Mouse (Mus musculus): ENCODE data around the gene Nat8. TPM values are rescaled to one million over a fixed set of nuclear protein-coding genes. Genes with fewer than 3 reads are reported as not detected.
"Not testable (repeated sequence)": the region's sequence is repeated elsewhere in the genome, so short reads cannot be mapped to it uniquely, and the experiment has no call there.

Nat8 gene
- total RNA-seq (2021): not detected
- long read RNA-seq, experiment 1: 0 reads
- long read RNA-seq, experiment 2: 0 reads

DNA sequence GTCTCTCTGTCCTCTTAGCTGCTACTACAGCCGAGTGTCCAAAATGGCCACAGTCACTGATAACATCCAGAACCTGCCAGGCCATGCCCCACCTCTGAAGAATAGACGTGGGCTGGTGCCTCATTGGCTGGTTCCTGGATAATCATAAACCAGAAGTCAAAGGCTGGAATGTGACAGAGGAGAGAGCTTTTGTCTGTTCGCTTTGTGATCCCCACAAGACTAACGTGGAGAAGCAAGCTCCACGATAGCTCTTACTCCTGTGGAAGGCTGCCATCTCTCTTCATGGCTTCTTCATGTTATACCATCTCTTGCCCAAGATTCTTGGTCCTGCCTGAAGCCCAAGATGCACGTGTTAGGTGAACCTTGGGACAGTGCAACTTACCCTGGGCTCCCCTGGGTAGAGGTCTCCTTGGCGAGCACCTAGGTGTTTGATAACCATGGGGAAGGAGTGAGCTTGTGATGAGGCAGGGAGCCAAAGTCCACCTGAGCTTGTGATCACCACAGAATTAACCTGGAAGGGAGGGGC lies at the start of gene Nat8:
TSS of gene Nat8 (minus strand) at position 287 of the 526 bp plus-strand sequence.
- DNase-seq: no peak

DNA sequence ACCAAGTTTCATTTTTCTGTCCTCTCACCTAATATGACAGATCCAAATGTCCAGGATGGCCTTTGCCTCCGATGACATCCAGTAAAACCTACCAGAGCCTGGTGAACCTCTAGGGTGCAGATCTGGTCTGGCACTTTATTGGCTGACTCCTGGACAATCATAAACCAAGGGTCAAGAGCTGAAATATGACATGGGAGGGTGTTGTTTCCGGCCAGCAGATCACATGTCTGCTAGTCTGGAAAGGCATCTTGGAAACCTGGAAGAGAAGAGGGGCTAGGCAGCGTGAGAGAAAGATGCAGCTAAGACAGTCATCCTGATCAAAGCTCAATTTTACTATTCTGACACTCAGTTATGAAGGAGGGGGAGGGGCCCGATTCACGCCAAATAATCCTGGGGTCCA lies 37.1 kb upstream of the Nat8 start, which contains the start of gene Nat8f2:
TSS of gene Nat8f2 (minus strand) at position 153 of the 400 bp plus-strand sequence.
- DNase-seq: not testable (repeated sequence)

DNA sequence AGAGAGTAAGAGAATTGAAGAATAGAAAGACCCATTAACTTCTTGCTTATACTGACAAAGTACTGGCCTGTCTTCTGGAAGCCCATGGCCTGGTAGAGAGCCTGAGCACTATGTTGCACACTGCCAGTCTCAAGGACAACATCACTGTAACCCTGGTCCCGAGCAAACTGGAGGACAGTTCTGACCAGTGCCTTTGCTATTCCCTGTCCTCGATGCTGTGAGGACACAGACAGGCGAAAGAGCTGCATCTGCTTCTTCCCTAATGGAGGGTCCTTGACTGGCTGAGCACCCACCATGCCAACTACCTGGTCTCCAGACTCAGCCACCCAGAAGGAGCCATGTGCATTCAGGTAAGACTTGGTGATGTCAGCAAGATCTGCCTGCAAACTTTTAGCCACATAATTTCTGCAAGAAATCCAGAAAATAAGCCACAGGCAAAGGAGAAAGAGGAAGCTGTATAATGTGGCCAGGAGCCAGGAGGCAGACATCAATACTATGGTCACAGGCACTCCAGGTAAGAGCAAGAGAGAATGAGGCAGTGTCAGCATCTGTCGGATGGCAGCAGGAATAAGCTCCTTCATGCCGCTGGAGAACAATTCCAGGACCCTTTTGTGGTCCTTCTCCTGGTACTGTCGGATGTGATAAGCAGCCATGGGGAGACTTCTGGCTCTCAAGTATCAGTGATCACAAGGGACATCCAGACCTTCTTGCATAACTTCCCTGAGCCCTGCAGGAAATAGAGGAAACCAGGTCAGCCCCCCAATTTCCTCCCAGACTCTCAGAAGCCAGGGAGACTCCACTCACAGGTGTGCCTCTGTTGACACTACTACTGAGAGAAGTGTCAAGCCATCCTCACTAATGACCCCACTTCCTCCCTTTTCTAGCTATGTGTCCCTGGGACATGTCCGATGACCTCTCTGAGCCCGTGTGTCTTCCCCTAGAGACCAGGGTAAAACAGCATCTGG lies 36.1 kb upstream of the Nat8 start:
- DNase-seq: no peak

DNA sequence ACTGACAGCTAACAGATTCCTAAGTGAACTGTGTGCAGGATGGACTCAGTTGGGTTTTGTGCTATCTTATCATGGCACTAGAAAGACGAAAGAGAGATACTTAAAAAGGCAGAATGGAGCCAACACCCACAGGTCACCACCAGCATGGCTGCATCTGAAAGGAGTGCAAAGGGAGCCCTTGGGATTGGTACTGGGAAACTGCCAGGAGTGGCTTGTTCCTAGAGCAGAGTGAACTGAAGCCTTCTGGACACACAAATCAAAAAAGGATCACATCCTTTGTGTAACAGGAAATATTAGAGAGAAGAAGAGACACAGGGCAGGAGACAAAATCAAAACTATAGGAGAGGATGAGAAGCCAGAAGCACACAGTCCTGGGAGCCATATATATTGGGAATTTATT lies 35.1 kb upstream of the Nat8 start:
- DNase-seq: not testable (repeated sequence)

DNA sequence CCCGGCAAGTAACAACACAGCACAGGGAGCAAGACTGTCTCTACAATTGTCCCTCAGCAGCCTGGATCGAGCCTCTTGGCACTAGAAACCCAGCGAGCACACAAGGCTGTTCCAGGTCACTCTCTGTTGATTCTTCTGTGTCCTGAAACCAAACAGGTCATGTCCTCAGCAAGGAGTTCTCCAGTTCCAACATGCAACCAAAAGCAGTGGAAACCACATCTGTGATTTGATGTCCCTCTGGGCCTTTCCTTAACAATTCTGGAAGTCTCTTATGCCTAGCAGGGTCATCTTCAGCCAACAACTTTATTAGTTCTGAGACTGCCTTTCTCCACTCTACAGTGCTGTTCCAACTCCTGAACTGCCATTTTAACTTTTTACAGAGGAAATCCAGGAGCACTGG lies 34.3 kb upstream of the Nat8 start:
- DNase-seq: not testable (repeated sequence)

DNA sequence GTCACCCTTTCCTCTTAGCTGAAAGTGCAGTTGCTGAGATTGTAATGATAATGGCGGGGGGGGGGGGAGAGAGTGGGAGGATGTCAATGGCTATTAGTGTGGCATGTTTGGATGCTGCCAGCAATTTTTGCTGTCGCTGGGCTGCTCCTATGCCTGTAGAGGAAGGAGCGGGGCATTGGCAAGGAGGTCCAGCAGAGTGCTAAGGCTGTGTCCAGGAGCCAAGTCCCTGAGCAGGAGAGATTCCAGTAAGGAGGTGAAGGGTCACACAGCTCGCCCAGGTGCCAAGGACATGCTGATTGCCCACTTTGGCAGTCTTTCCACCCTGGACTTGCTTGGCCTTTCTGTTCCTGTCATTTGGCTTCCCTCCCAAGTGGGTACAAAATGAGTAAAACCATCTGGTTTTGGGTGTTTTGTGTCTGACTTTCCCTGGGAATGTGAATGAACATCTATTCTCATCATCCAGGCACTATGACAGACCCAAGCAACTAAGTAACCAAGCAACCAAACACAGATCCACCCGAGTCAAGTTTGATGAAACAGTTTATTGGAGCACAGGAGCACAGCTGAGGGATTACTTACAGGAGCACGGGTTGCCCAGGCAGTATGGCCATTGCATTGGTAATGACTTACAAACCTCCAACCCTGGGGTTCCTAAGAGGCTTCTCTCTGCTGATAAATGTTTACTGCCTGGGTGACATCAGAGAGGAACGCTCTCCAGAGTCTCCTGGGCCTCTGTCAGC lies 33.2 kb upstream of the Nat8 start:
- DNase-seq: not testable (repeated sequence)

DNA sequence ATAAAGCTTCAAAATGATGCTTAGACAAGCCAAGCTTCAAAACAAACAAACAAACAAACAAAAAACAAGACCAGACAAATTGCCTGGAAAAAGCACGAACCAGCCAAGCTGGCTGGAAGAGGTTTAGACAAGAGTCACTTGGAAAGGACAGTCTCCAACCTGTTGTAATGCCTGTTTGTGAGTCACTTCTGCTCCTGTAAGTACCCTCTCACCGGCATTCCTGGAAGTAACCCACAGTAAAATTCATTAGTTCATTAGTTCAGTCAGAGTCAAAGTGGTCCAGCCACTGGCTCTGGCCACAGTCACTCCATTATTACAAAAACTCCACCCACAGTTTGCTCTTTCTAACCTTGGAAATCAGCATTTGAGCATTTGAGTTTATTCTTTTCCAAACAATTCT lies 32.0 kb upstream of the Nat8 start:
- no peak for DNase-seq

DNA sequence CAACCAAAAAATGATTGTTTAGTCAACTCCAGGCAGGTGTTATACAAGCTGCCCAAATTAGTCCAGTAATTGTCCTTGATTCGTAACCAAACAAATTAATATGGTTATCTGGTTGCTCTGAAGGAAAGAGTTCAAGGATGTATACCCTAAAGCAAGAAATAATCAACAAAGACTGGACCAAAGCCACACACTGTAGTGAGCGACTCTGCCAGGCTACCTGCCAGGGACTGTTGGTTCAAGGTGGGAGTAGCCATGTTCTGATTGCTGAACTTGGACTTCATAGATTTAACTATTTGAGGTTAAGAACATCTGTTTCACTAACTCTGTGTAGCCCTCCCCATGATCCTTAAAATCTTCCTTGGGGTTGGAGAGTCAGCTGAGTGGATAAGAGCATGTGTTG lies 31.3 kb upstream of the Nat8 start:
- no peak for DNase-seq

DNA sequence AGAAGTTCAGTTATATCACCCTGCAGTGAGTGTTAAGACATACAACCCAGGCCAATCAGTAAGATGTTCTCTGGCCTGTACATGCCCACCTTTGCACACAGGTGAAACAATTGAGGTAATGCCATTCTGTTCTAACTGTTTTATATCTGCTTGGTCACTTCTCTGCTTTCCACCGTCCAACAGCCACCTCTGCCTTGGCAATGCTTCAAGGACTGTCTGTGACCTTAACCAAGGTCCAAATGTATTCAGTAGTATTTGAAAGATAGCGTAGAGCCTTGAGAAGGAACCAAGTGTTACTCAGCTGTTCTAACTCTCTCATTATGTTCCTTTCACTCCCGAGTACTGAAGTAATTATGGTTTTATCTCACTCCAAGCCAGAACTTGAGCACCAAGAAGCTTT lies 30.7 kb upstream of the Nat8 start:
- no peak for DNase-seq

DNA sequence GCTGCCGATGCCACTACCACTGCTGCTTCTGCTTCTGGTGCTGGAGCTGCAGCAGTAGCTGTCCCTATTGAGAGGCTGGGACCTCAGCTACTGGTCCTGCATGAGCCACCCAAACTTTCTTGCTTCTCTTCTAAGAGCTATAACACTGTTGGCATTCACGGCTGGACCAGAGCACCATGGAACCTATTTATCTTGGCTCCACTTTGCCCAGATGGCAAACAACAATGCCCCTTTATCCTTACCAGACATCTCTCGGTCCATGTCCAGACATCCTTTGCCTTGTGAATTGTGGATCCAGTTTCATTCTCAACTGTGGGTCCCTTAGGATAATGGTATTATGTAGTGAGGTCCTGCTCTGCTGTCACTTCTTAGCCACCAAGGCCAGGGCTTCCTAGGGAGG lies 29.4 kb upstream of the Nat8 start:
- no peak for DNase-seq

DNA sequence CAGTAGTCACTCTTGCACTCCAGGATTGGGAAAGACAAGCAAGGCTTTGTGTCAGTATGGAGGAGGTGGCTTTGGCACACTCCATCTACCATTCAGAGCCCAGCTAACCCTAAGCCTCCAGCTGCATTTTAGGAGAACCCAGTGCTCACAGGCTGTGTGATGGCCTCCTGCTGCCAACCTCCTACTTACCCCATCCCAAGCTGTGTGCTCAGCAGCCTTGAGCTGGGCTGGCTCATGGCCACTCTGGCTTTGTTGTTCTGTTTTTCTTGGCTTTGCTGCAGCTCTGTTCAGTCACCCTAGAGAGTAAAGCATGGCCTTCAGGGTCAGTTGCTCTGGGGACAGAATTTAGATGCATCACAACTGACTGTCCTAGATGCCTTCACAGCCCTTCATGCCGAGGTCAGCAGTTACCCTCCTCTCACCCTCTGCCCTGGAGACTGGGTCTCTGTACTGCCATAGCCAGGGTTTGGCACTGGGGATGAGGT lies 24.4 kb upstream of the Nat8 start:
- no peak for DNase-seq

DNA sequence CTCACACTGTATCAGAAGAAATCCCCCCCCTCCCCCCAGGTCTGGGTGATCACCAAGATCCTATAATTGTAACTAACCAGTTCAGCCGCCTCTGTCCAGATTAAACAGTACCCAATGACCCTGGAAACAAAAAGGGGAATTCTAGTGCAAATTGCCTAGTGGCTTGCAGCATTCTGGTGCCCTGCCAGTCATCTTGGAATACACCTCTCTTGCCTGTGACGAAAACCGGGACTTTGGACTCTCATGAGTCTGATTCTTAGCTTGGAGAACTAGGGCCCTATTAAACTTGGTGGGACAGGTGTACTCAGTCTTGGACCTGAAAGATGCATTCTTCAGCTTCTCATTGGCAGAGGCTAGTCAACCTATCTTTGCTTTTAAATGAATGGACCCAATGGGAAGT lies 21.6 kb upstream of the Nat8 start:
- DNase-seq: no peak

DNA sequence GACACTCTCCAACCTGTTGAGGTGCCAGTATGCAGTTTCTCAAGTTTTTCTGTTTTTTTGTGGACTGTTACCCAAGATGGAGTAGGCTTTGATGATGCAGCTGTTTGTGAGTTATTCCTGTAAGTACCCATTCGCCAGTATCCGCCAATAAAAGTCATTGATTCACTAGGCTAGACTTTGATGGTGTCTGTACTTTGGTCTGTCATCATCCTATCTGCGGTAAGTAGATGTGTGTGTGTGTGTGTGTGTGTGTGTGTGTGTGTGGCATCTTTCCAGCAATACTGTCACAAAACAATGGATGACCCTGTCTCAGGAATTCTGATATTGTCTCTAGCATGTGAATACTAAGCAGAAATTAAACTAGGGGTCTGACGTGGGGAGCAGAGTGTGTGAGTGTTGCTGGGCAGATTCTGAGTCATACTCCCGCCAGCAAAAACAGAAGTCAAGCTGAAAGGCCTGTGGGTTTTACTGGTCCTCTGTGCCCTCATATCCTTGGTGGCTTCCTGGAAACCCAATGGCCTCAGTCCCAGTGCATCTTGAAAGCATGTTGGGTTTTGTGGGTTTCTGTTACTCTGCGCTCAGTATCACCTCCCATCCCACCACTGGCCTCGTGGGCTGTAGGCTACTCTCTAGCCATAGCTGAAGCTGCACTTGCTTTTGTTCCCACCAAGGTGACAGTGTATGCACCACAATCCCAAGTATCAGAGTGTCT lies 19.3 kb upstream of the Nat8 start:
- DNase-seq: no peak

DNA sequence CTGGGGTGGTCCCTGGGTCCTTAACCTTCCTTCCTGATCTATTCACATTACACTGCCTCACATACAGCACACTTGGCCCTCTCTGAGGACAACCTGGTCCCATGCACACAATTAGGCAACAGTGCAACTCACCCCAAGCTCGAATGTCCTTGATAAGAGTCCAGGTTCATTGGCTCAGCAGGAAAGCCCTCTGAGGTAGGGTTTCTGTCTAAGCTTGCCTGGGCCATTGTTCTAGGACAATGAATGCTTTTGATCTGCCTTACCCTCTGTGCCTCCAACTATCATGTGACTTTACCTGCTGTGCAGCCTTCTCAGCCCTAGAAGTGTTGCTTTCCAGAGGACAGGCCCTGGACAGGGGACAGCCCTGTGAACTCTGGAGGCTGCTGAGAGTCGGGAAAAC lies 17.4 kb upstream of the Nat8 start:
- DNase-seq: no peak

DNA sequence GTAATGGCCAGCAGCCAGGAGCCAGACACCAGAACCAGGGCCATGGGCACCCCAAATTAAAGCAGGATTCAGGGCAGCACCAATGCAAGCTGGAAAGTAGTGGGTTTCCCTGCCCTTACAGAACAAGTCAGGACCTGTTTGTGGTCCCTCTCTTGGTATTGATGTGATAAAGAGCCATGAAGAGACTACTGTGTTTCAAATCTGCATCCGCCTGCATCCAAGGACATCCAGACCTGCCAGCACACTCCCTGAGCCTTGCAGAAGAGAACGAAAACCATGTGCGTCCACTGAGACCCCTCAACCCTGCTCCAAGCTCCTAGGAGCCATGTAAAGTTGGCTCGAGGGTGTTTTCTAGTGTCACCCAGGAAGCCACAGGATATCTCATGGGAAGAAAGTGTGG lies 16.3 kb upstream of the Nat8 start:
- no peak for DNase-seq

DNA sequence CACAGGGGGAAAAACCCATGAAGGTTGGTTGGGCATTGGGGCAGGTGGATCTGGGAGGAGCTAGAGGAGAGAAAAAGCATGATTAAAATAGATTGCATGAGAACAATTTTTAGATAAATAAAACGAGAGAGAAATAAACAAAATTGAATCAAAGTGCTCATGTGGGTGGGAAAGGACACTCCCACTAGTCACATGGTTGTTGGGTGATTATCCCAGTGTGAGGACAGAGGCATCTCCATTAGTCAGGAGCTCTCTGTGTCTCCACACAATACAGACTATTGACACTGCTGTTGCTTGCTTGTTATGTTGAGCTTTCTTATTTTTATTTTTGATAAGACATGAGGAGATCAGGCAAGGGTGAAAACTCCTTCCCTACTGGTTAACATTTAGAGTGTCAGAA lies 15.0 kb upstream of the Nat8 start:
- DNase-seq: no peak

DNA sequence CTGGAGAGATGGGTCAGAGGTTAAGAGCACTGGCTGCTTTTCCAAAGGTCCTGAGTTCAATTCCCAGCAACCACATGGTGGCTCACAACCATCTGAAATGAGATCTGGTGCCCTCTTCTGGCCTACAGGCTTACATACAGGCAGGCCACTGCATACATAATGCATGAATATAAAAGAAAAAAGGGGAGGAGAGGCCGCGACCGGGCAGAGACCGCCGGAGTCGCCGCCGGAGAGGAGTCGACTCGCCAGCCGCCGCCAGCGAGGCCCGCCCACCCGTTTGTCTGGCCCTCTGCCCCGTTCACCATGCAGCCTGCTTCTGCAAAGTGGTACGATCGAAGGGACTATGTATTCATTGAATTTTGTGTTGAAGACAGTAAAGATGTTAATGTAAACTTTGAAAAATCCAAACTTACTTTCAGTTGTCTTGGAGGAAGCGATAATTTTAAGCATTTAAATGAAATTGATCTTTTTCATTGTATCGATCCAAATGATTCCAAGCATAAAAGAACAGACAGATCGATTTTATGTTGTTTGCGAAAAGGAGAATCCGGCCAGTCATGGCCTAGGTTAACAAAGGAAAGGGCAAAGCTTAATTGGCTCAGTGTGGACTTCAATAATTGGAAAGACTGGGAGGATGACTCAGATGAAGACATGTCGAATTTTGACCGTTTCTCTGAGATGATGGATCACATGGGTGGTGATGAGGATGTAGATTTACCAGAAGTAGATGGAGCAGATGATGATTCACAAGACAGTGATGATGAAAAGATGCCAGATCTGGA lies 12.0 kb upstream of the Nat8 start:
- not testable (repeated sequence) for DNase-seq

DNA sequence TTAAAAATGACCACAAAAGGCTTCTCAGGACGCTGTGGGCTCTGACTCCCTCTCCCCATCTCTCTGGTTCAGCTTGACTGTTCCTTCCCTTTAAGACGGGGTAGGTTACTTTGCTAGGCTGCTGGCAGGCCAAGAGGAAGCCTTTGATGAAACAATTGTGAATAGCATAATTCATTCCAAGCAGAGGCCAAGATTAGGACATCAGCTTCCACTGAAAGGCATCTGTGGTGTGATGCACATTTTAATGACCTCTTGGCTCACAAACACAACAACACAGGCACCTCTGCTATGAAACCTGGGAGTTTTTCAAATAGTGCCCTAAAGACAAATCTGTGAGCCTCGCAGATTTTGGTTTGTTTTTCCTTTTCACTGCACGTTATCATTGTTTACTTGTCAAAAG lies 8.1 kb upstream of the Nat8 start:
- DNase-seq: no peak

DNA sequence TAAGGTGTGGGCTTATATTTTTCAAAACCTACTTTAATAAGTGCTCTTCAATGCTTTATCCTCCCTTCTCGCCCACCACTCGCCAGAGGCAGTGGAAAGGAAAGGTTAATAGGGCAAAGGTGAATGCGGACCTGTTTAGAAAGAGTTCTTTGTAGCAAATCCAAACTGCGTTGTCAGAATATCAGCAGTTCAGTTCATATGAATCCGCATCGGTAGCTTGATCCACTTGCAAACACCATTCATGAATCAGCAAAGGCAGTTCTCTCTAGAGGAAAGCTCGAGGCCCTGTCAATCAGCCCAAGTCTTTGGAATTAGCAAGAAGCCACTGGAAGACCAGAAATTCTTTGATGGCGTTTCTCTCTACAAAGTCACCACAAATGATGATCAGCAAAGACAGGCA lies 6.8 kb upstream of the Nat8 start:
- DNase-seq: no peak

DNA sequence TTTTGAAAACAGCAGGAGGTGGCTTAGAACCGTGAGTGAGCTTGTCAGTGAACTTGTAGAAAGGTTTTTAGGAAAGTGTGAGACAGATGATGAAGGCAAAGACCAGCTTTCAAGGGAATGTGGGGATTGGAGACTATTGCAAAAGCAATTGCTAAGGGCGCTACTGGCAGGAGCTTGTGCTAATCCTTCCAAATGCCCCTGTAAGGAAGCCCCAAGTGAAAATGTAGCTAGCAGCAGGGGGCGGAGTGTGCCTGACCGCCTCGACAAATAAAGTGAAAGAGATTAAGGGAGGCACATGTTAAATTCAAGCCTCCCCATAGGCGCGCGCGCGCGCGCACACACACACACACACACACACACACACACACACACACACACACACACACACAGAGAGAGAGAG lies 5.4 kb upstream of the Nat8 start:
- peak; percentile 19 for DNase-seq

DNA sequence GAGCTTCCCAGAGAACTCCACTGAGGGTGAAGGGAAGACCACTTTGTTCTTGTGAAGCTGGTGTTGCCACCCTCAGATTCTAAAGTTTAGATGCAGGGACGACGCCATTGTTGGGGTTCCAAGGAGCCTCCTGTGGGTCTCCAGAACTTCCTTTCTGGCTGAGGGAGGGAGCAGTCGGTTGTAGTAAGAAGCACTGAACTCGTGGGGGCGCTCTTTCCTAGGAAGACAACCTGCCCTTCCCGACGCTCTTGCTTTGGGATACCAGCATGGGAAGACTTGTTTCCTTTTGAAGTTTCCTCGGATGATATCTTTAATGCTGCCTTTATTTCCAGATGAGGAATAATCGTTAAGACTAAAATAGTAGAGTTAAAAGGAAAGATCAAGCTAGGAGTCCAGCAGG lies 4.9 kb upstream of the Nat8 start:
- DNase-seq: peak; percentile 72
